Mouse (Mus musculus) liver, embryonic 14.5 days (tissue): ENCODE measurements around the gene Oxct2b.

ENCODE experiments used
- CTCF ChIP-seq: IDR thresholded peaks from 2 replicates; pipeline ENCODE4 v1.5.1; 2016; ENCODE audit warnings: antibody characterized with exemption, low read depth, control low read depth
- EP300 ChIP-seq: IDR thresholded peaks from 2 replicates; pipeline ENCODE4 v1.6.1; 2016; ENCODE audit warnings: antibody characterized with exemption, low read depth

- no peak for TF ChIP-seq CTCF
- no peak for TF ChIP-seq EP300
These were observed 36.9 kb downstream of the Oxct2b start for GRCm38 (mm10) chr4:123152976-123153375.
